Mouse (Mus musculus) effector memory CD4-positive, alpha-beta T cell, adult 5 months (primary cell): ENCODE data around the gene Olfr1257. TPM values are rescaled to one million over a fixed set of nuclear protein-coding genes. Genes with fewer than 3 reads are reported as not detected.

Experiments used
- polyA plus RNA-seq: library from polyadenylated mRNA; unstranded; fragments of 100-300 nt; shearing (Covaris generic); gene quantifications from one replicate; pipeline ENCODE4 v1.2.1, GENCODE M21; 2017

Olfr1257 gene
- polyA plus RNA-seq: not detected

GRCm38 (mm10) chr2:89878137-89878536, at the start of gene Olfr1257:
Olfr1257 (plus strand) TSS chr2:89878437.

GRCm38 (mm10) chr2:89841455-89841854, 36.8 kb upstream of the Olfr1257 start, which contains the start of gene Olfr1256:
Olfr1256 (minus strand) TSS chr2:89841555.

GRCm38 (mm10) chr2:89848105-89848504, 30.1 kb upstream of the Olfr1257 start, which contains the start of gene Olfr48:
Olfr48 (minus strand) TSS chr2:89848205.

GRCm38 (mm10) chr2:89927009-89927408, 48.8 kb downstream of the Olfr1257 start, which contains the start of gene Olfr1258:
Olfr1258 (plus strand) TSS chr2:89927309.

Other genes with a start within 250 kb of the Olfr1257 start
- gene Olfr1249, start 243.5 kb upstream of the Olfr1257 start, polyA plus RNA-seq: not detected
- not detected for gene Olfr1250, start 217.0 kb upstream of the Olfr1257 start, polyA plus RNA-seq
- not detected for gene Olfr1251, start 206.5 kb upstream of the Olfr1257 start, polyA plus RNA-seq
- not detected for gene Olfr1252, start 153.4 kb upstream of the Olfr1257 start, polyA plus RNA-seq
- not detected for gene Olfr1253, start 121.3 kb upstream of the Olfr1257 start, polyA plus RNA-seq
- gene Olfr1254, start 84.8 kb upstream of the Olfr1257 start, polyA plus RNA-seq: not detected
- gene Olfr1255, start 66.4 kb upstream of the Olfr1257 start, polyA plus RNA-seq: not detected
- gene Olfr1256, start 36.9 kb upstream of the Olfr1257 start, polyA plus RNA-seq: not detected
- not detected for gene Olfr48, start 30.2 kb upstream of the Olfr1257 start, polyA plus RNA-seq
- 0.31 TPM for gene Olfr1258, start 48.9 kb downstream of the Olfr1257 start, polyA plus RNA-seq
- gene Olfr1259, start 70.2 kb downstream of the Olfr1257 start, polyA plus RNA-seq: not detected
- gene Olfr1260, start 95.9 kb downstream of the Olfr1257 start, polyA plus RNA-seq: 0.09 TPM
- not detected for gene Olfr1261, start 112.8 kb downstream of the Olfr1257 start, polyA plus RNA-seq
- gene Olfr1262, start 121.7 kb downstream of the Olfr1257 start, polyA plus RNA-seq: not detected
- 0.09 TPM for gene Olfr1263, start 133.7 kb downstream of the Olfr1257 start, polyA plus RNA-seq
- not detected for gene Olfr1264, start 147.1 kb downstream of the Olfr1257 start, polyA plus RNA-seq
- gene Olfr1265, start 156.9 kb downstream of the Olfr1257 start, polyA plus RNA-seq: 0.06 TPM
- gene Olfr140, start 185.2 kb downstream of the Olfr1257 start, polyA plus RNA-seq: not detected
- 0.50 TPM for gene Olfr1269, start 243.0 kb downstream of the Olfr1257 start, polyA plus RNA-seq